ENCODE assay signal across 8 mouse cellular contexts in the genomic region with DNA sequence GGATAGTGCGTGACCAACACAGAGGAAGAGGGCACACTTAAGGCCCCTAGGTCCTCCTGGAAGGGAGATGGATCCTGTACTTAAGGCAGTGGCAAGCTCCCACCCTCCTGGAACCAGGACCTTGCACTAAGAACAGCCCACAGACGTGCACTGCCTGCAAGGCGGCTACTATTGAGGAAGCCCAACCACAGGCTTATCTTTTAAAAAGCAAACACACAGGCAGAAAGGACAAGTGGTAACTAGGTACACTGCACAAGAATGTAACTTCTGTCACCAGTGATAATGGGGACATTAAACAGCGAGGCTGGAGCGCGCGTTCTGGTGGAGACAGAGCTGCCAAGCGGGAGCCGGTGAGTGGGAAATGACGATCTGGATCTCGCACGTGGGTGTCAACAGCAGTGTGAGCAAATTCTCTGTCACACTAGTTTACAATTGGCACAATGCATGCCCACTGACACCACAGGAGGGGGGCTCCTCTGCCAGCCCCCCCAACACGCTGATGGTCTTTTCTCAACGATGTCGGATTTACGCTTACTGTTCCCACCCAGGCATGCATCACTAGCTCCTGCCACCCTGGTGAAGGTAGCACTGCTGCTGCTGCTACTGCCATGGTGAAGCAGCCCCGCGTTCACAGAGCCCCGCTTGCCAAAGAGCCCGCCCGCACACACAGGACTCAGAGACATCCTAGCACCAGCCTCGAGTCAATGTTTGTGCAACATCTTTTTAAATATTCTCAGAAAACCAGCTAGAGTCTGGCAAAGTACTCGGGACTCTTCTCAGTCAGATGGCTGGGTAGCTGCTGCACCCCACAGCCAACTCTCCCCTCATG. TPM values are rescaled to one million over a fixed set of nuclear protein-coding genes. Genes with fewer than 3 reads are reported as not detected.
DNase-seq lines count a peak whose midpoint lies in the region; ATAC-seq and TF ChIP-seq lines count a peak whose summit lies in the region.

No protein-coding gene starts in this region.

- peak; percentile 37 for DNase-seq in left cerebral cortex, adult 11 months (ENCODE audit: low spot score)
- DNase-seq in left cerebral cortex, postnatal 4 days: no peak
- DNase-seq in right cerebral cortex, postnatal 25 days: peak; percentile 80
- no peak for DNase-seq in midbrain, postnatal 0 days (ENCODE audit: low spot score)
- DNase-seq in Muller cell, postnatal 12 days (ENCODE audit: inconsistent ontology term): no peak
- no peak for DNase-seq in kidney, postnatal 10 days

- peak overlapping the region; percentile 30; the same call in 1 of the 2 replicates for H3K27ac ChIP-seq in hindbrain, embryonic 12.5 days
- no peak overlapping the region for H3K27ac ChIP-seq in limb, embryonic 12.5 days
- no peak overlapping the region for H3K27ac ChIP-seq in midbrain, postnatal 0 days (ENCODE audit: low read depth, low read length)

- H3K4me3 ChIP-seq in hindbrain, embryonic 12.5 days: no peak overlapping the region
- no peak overlapping the region for H3K4me3 ChIP-seq in limb, embryonic 12.5 days (replicated peaks)
- no peak overlapping the region for H3K4me3 ChIP-seq in midbrain, postnatal 0 days (ENCODE audit: low read depth, low read length)

- H3K9me3 ChIP-seq in hindbrain, embryonic 12.5 days (replicated peaks): no peaks in the 10 kb centered on the region
- no peaks in the 10 kb centered on the region for H3K9me3 ChIP-seq in limb, embryonic 12.5 days
- no peaks in the 10 kb centered on the region for H3K9me3 ChIP-seq in midbrain, postnatal 0 days (ENCODE audit: low read length)

- no peak overlapping the region for H3K9ac ChIP-seq in hindbrain, embryonic 12.5 days
- 0 out of 2 replicates have a peak overlapping the region, but pooled peaks have one; percentile 31 for H3K9ac ChIP-seq in limb, embryonic 12.5 days (replicated peaks)
- H3K9ac ChIP-seq in midbrain, postnatal 0 days (replicated peaks; ENCODE audit: low read length, poor library complexity, severe bottlenecking): no peak overlapping the region

- intact Hi-C loops in left cerebral cortex, postnatal 4 days (cut with DNase I): no loop called here

- WGBS in hindbrain, embryonic 12.5 days: 71% methylated on average over 23 of the region's 23 CpGs
- WGBS in limb, embryonic 12.5 days: 83% methylated on average over 23 of the region's 23 CpGs
- WGBS in midbrain, postnatal 0 days: 60% methylated on average over 23 of the region's 23 CpGs

- H3K27me3 ChIP-seq in hindbrain, embryonic 12.5 days: no peaks in the 10 kb centered on the region
- no peaks in the 10 kb centered on the region for H3K27me3 ChIP-seq in limb, embryonic 12.5 days
- no peaks in the 10 kb centered on the region for H3K27me3 ChIP-seq in midbrain, postnatal 0 days (ENCODE audit: insufficient read depth, low read length)

- no peak for TF ChIP-seq CTCF in midbrain, postnatal 0 days (IDR thresholded peaks at IDR 0.05)

- peaks cover 55% of the 10 kb centered on the region for H3K36me3 ChIP-seq in hindbrain, embryonic 12.5 days
- peaks cover 63% of the 10 kb centered on the region for H3K36me3 ChIP-seq in limb, embryonic 12.5 days
- peaks cover 15% of the 10 kb centered on the region for H3K36me3 ChIP-seq in midbrain, postnatal 0 days (ENCODE audit: insufficient read depth, low read length)

- ATAC-seq in hindbrain, embryonic 12.5 days (ENCODE audit: low FRiP score): no peak
- no peak for ATAC-seq in limb, embryonic 12.5 days (ENCODE audit: insufficient number of reproducible peaks, insufficient read depth, low FRiP score, low TSS enrichment, low read depth)
- no peak for ATAC-seq in midbrain, postnatal 0 days (ENCODE audit: low FRiP score)

- H3K4me2 ChIP-seq in hindbrain, embryonic 12.5 days (replicated peaks): no peak overlapping the region
- H3K4me2 ChIP-seq in limb, embryonic 12.5 days: no peak overlapping the region
- H3K4me2 ChIP-seq in midbrain, postnatal 0 days (ENCODE audit: low read depth, low read length, poor library complexity, severe bottlenecking): no peak overlapping the region

- peaks cover 23% of the 10 kb centered on the region for H3K4me1 ChIP-seq in hindbrain, embryonic 12.5 days
- H3K4me1 ChIP-seq in limb, embryonic 12.5 days (replicated peaks): peaks cover 9% of the 10 kb centered on the region
- no peaks in the 10 kb centered on the region for H3K4me1 ChIP-seq in midbrain, postnatal 0 days (ENCODE audit: insufficient read depth, low read length)

RNA-seq across cellular contexts. Expression of a gene that starts 14.1 kb away (rescaled TPM):
- 100 to 1,000 TPM; 113 to 119 TPM for total RNA-seq in left cerebral cortex, postnatal 4 days (2021)
- 121 and 125 TPM in 2 replicates for polyA plus RNA-seq in hindbrain, embryonic 12.5 days (2016; fragmentation: Nextera tagmentation; extraction: Ambion mirVana)
- polyA plus RNA-seq in limb, embryonic 12.5 days (2016; fragmentation: Nextera tagmentation; extraction: Ambion mirVana): 84.7 and 86.8 TPM in 2 replicates
- total RNA-seq in midbrain, postnatal 0 days (2014; rRNA removed): 171 and 175 TPM in 2 replicates
- 108 and 111 TPM in 2 replicates for polyA plus RNA-seq in midbrain, postnatal 0 days (2015; fragmentation: Nextera tagmentation; extraction: Ambion mirVana)

RNA-seq across cellular contexts. Expression of a gene that starts 38.3 kb away (rescaled TPM):
- total RNA-seq in left cerebral cortex, postnatal 4 days (2021): 10 to 100 TPM; 27.9 to 29.6 TPM
- polyA plus RNA-seq in hindbrain, embryonic 12.5 days (2016; fragmentation: Nextera tagmentation; extraction: Ambion mirVana): 45.8 and 52.7 TPM in 2 replicates
- polyA plus RNA-seq in limb, embryonic 12.5 days (2016; fragmentation: Nextera tagmentation; extraction: Ambion mirVana): 67.5 and 71.9 TPM in 2 replicates
- 32.9 and 64.8 TPM in 2 replicates for total RNA-seq in midbrain, postnatal 0 days (2014; rRNA removed)
- polyA plus RNA-seq in midbrain, postnatal 0 days (2015; fragmentation: Nextera tagmentation; extraction: Ambion mirVana): 56.8 and 57.0 TPM in 2 replicates

RNA-seq across cellular contexts. Expression of a gene that starts 38.5 kb away (rescaled TPM):
- 10 to 100 TPM; 18.9 to 19.5 TPM for total RNA-seq in left cerebral cortex, postnatal 4 days (2021)
- 17.3 and 22.0 TPM in 2 replicates for polyA plus RNA-seq in hindbrain, embryonic 12.5 days (2016; fragmentation: Nextera tagmentation; extraction: Ambion mirVana)
- polyA plus RNA-seq in limb, embryonic 12.5 days (2016; fragmentation: Nextera tagmentation; extraction: Ambion mirVana): 17.0 and 18.3 TPM in 2 replicates
- 28.6 and 32.1 TPM in 2 replicates for total RNA-seq in midbrain, postnatal 0 days (2014; rRNA removed)
- 14.9 and 17.6 TPM in 2 replicates for polyA plus RNA-seq in midbrain, postnatal 0 days (2015; fragmentation: Nextera tagmentation; extraction: Ambion mirVana)

RNA-seq across cellular contexts. Expression of a gene that starts 50.4 kb away (rescaled TPM):
- 10 to 100 TPM; 49.8 to 53.8 TPM for total RNA-seq in left cerebral cortex, postnatal 4 days (2021)
- polyA plus RNA-seq in hindbrain, embryonic 12.5 days (2016; fragmentation: Nextera tagmentation; extraction: Ambion mirVana): 39.5 and 47.3 TPM in 2 replicates
- polyA plus RNA-seq in limb, embryonic 12.5 days (2016; fragmentation: Nextera tagmentation; extraction: Ambion mirVana): 49.2 and 53.2 TPM in 2 replicates
- total RNA-seq in midbrain, postnatal 0 days (2014; rRNA removed): 17.7 and 19.0 TPM in 2 replicates
- 25.4 and 27.7 TPM in 2 replicates for polyA plus RNA-seq in midbrain, postnatal 0 days (2015; fragmentation: Nextera tagmentation; extraction: Ambion mirVana)

Comparison
In these comparisons a context has a peak if more than half of its experiments do, and no peak if none do; other contexts are left out.
1. DNase-seq: peak in left cerebral cortex, adult 11 months (single experiment) and right cerebral cortex, postnatal 25 days (single experiment); none in left cerebral cortex, postnatal 4 days (single experiment), midbrain, postnatal 0 days (single experiment), Muller cell, postnatal 12 days (single experiment) and kidney, postnatal 10 days (single experiment).